Mouse (Mus musculus): ENCODE results near the gene Tenm3. TPM values are rescaled to one million over a fixed set of nuclear protein-coding genes. Genes with fewer than 3 reads are reported as not detected.

Gene Tenm3
- total RNA-seq, 1 experiment from 2014 or later = not detected

DNA sequence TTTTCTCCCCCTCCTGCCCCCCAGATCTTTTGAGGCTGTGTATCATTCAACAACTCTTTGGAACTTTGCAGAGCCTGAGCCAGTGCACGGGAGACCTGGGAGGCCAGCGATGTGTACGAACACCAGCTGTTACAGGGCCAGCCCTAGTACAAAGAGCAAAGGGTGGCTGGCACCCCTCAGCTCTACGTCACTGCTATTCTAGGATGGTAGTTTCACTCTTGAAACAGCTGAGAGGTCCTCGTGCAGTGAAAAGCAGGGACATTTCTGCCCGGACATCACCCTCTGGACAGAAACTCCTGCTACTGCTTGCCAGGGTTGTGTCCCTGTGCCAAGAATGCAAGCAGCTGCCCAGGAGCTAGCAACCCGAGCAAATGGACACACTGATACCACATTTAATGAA is 88.3 kb downstream of the Tenm3 start:
- ATAC-seq (ENCODE audit: extremely low read depth, insufficient number of reproducible peaks, low FRiP score, poor library complexity, severe bottlenecking) = no peak

DNA sequence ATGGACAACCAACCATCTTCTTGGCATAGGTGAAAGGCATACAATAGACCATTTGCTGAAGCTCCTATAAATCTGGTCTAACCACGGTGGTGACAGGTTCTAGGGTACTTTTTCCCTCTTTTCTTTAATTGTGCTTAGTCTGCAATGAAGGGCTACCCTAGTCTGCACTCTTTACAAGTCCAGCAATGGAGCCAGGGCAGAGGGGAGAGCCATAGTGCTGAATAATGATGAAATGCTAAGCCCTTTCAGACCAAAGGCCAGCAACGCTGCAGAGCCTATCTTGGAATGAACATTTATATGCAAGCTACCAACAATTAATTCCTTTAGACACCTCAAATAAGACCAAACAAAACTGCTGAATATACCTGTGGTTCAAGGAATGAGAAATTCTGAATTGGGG is 88.8 kb downstream of the Tenm3 start:
- no peak for ATAC-seq (ENCODE audit: extremely low read depth, insufficient number of reproducible peaks, low FRiP score, poor library complexity, severe bottlenecking)

DNA sequence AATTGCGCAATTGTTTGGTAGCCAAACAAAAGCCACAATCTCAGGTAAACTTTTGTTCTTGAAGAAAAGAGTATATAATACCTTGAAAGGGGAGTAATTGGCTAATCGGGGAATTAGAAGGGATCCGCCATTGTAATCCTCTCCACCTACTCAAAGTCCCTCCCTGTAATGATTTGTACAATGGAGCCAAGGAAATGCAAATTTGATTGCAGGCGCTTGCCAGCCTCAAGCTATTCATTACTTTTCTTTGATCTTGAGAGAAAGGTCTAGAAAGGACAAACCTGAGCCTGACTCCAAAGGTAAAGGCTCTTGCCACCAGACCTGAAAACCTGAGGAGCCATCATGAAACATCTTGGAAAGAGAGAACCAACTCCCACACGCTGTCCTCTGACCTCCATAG is 91.8 kb downstream of the Tenm3 start:
- ATAC-seq (ENCODE audit: extremely low read depth, insufficient number of reproducible peaks, low FRiP score, poor library complexity, severe bottlenecking) = no peak

DNA sequence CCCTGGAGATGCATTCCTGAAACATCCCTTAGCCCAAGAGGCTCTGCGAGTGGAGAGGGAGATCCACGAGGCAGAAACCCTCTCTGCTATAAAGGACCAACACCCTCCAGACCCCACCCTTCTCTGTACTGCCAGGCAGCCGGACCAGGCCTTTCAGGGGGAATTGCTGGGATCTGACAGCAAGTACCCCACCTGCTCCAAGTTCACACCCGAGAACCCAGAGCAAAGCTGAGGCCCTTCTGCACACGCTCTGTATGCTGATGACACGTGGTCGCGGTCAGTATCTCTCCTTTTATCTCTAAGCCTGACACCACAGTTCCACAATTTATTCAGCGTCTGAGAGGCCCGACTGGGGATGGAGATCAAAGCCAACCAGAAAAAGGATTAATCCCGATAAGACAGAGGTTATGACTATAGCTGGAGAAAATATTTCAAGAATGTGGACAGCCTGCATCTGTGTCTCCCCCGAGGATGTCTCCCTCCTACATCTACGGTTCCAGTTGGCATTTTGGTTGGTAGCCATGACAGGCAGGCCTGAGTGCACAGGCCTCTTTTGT is 95.2 kb downstream of the Tenm3 start:
- ATAC-seq (ENCODE audit: extremely low read depth, insufficient number of reproducible peaks, low FRiP score, poor library complexity, severe bottlenecking) = no peak

DNA sequence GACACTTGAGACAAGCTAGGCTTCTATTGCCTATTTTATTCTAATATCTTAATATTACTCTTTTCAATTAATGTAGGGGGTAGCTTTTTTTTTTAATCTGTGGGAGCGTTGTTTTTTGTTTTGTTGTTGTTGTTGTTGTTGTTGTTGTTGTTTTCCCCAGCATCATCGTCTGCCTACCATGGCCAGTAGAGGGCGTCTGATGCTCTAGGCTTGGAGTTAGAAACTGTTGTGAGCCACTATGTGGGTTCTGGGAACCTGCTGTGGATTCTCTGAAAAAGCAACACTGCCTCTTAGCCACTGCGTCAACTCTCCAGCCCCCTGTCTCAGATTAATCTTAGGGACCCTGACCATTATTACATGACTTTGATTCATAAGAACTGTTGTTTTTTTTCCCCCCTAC is 99.8 kb downstream of the Tenm3 start:
- ATAC-seq (ENCODE audit: extremely low read depth, insufficient number of reproducible peaks, low FRiP score, poor library complexity, severe bottlenecking) = no peak

DNA sequence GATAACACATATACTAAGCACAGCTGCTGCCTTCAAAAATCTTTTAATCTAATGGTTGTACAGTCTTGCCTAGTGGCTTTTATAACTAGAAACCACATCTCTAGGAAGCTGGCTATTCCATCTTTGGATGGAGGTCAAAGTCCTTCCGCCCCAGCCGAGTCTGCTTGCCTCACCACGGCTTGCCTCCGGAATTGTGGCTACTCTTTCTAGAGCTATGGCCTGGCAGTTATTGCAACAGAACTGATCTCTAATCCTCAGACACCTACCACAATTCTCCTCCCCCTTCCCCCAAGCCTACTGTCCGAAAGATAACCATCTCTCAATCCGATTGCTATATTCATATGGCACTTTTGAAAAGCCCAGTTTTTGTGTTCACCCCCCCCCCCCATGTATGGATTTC is 101.0 kb downstream of the Tenm3 start:
- no peak for ATAC-seq (ENCODE audit: extremely low read depth, insufficient number of reproducible peaks, low FRiP score, poor library complexity, severe bottlenecking)

DNA sequence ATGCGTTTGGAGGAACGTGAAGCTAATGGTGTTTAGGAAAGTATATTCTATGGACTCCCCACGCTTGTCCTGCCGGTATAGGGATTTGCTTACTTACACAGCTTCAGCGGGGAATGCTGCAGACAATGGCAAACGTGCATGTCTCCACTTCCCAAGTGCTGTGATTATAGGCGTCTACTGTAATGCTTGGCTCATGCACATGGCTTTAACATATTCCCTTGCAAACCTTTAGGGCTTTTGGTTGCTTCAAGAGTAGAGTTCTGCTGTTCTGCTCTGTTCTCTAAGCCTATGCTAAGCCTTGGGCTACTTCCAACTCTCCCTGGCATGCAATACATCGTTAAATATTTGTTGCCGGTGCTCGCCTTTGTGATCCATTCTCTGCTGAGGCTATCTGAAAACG is 102.8 kb downstream of the Tenm3 start:
- ATAC-seq (ENCODE audit: extremely low read depth, insufficient number of reproducible peaks, low FRiP score, poor library complexity, severe bottlenecking) = no peak

DNA sequence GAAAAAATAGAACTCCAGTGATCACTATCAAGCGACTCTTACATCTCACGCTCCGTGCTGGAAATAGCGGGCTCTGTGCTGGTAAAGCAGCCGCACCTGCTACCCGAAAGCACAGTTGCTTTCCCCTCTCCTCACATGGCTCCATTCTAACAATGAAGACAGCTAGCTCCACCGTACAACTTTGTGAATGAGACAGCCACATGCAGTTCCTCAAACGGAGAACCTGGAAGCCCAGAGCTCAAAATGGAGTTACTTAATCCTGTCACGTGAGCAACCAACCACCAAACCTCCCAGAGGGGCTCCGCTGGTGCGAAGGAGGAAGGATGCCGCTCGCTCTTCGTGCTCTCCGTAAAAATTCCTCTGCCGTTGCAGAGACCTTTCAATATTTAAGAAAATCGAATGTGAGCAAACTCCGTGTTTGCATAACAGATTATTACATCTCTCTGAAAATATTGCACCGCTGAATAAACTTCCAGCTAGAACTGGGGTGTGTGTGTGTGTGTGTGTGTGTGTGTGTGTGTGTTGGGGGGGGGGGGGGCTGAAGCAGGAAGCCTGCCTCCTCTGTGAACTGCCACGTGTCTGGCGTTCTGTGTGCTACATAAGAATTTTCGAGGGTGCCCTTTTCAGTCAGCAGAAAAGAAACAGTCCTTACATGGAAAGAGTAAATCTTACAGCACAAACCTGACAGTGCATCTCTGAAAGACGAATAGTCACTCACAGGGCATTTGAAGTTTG is 103.4 kb downstream of the Tenm3 start:
- ATAC-seq (ENCODE audit: extremely low read depth, insufficient number of reproducible peaks, low FRiP score, poor library complexity, severe bottlenecking) = no peak

DNA sequence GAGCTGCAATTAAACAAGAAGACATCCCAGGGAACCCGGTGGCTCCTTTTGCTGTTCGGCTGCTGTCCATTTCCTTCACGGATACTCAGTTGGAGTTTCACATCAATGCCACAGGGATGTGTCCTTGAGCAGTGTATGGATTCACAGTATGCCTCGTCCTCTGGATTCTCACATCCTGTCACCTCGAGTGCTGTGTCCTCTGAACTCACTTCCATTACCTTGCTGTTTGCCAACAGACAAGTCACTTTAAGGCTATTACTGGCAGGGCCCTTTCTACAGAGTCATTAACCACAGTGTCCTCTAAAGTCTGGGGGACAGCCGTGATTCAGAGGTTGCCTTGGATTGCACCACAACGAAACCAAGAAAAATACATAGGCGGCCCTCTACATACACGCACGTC is 110.0 kb downstream of the Tenm3 start:
- no peak for ATAC-seq (ENCODE audit: extremely low read depth, insufficient number of reproducible peaks, low FRiP score, poor library complexity, severe bottlenecking)

DNA sequence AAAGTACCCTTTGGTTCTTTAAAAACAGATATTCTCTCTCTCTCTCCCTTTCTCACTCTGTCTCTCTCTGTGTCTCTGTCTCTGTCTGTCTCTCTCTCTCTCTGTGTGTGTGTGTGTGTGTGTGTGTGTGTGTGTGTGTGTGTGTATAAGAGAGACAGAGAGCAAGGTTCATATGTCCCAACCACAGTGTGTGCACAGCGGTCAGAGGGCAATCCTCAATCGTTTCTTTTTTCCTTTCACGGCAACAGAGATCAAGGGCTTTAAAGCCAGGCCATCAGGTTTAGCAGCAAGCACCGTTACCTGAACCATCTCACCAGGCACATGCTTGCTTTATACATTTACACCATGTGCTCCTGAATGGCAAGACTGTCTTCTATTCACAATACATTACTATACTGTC is 110.7 kb downstream of the Tenm3 start:
- ATAC-seq (ENCODE audit: extremely low read depth, insufficient number of reproducible peaks, low FRiP score, poor library complexity, severe bottlenecking) = no peak

DNA sequence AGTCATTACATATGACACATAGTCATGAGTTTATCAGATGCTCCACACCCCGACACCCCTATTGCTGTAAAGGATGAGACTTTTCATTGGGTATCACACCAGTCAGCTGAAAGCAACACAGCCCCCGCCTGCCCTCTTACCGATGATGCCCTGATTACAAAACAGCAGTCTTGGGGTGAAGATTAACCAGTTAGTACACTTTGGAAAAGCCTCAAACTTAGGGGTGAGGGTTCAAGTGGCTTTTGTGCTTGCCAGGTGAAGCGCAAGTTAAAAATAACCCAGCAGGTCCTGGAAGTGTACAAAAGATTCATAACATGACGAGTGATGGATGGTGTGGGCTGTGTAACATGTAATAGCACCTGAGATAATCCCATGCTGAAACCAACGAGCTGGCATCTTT is 113.0 kb downstream of the Tenm3 start:
- ATAC-seq (ENCODE audit: extremely low read depth, insufficient number of reproducible peaks, low FRiP score, poor library complexity, severe bottlenecking) = no peak

DNA sequence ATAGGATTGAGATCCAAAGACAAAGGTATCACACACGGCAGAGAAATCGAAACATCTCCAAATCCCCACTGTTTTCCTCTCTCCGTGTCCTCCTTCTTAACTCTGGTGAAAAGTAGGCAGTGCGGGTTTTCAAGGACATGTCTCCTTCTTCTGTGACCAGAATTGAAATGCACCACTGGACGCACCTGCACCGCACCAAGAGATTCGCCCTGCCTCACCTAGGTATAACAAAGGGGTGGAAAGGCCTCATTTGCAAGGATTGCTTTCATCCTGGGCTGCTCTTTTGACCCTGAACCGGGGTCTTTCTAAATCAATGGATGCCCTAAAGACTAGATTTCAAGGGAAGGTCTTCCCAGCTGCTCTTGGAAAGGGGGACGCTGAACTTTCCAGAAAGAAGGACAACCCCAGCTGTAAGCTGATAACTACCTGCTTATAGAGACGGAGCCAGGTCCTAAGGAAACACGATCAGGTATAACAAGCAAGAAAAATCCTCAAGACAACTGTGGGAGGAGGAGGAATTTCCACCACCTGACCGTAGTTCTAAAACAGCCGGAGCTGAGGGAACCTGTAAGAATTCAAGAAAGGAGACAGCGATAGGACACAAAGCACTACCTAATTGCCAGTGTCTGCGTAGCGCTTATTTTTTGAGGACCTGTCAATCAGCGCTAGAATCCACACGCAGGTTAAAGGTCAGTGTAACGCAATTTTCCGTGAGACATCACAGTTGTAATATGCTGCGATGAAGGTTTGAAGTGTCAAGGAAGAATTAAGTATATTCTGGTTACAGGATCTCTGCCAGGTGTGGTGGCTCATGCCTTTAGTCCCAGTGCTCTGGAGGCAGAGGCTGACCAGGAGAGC is 114.7 kb downstream of the Tenm3 start:
- ATAC-seq (ENCODE audit: extremely low read depth, insufficient number of reproducible peaks, low FRiP score, poor library complexity, severe bottlenecking) = no peak

DNA sequence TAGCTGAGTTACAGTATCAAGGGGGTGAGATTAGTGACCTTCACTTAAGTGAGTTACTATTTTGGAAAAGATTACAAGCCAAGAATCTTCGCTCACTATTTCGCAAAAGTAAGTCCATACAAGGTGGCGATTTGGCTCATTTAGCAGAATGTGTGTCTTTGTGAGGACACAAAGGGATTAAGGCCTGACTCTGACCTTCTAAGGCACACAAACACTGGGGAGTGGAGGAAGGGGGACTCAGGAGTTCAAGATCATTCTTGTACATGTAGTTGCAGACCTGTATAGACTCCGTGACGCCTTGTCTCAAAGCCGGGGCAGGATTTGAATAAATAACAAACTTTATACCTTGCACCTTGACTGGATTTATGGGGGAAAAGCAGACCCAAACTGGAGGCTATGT is 115.7 kb downstream of the Tenm3 start:
- no peak for ATAC-seq (ENCODE audit: extremely low read depth, insufficient number of reproducible peaks, low FRiP score, poor library complexity, severe bottlenecking)

DNA sequence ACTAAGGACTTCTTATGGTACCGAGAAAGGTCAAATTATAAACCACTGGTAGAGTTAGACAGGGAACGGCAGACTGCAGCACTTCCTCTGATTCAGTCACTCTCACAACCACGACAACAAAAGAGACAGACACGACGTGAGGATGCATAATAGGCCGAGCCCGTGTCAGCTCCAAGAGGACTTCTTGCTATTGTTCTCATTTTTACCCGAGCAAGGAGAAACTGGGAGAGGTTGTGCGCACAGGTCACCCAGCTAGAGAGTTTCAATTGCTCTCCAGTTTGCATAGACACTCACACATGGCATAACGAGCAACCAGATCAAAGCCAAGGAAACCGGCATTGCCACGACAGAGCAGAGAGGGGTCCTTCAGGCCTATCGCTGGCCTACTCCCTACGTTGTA is 121.0 kb downstream of the Tenm3 start:
- no peak for ATAC-seq (ENCODE audit: extremely low read depth, insufficient number of reproducible peaks, low FRiP score, poor library complexity, severe bottlenecking)

DNA sequence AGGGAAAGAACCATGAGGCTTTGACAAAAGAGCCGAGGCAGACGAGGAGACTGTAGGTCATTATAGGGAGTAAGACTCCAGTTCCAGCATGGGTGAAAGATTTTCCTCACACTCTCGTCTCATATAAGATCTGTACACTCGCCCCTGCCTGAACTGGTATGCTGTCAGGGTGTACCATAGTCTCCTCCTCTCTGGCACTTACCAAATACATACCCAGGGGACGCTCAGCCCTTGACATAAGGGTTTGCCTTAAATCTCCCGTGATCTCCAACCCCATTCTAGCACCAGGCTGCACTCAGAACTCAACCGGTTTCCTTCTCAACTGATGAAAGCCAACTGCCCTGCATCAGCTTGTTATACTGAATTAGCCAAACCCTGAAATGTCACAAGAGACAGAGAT is 121.4 kb downstream of the Tenm3 start:
- no peak for ATAC-seq (ENCODE audit: extremely low read depth, insufficient number of reproducible peaks, low FRiP score, poor library complexity, severe bottlenecking)

DNA sequence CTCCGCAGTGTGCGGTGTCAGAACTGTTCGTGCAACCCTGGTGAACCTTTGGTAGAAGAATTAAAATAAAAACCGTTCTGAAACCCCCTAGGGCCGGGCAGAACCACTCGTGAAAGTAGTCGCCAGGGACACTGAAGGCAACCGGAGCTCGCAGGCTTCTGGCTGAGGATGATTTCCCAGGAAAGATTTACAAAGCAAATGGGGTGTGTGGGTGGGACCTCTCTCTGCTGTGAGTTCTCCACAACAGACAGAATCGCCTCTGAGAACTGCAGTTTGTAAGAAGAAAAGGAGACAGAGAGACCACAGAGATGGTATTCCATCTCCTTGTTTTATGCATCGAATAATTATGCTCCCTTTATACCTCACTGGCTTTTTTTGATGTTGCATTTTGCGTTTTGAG is 122.4 kb downstream of the Tenm3 start:
- ATAC-seq (ENCODE audit: extremely low read depth, insufficient number of reproducible peaks, low FRiP score, poor library complexity, severe bottlenecking) = no peak

DNA sequence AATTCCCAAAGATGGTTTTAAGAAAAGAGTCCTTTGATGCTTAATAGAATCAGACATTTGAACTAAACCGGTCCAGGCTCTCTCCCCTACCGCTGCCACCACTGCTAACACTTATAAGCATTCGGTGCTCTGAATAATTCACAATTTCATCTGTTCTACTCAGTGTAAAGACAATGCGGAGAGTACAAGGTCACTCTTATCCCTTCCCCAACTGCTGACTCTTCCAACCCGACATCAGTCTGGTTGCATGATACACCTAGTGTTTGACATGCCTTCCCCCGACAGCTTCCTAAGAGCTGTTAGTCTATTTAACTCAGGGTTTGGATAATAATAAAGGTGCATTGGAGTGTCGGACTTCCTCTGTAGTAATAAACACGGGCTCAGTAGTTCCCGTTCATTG is 128.1 kb downstream of the Tenm3 start:
- no peak for ATAC-seq (ENCODE audit: extremely low read depth, insufficient number of reproducible peaks, low FRiP score, poor library complexity, severe bottlenecking)

DNA sequence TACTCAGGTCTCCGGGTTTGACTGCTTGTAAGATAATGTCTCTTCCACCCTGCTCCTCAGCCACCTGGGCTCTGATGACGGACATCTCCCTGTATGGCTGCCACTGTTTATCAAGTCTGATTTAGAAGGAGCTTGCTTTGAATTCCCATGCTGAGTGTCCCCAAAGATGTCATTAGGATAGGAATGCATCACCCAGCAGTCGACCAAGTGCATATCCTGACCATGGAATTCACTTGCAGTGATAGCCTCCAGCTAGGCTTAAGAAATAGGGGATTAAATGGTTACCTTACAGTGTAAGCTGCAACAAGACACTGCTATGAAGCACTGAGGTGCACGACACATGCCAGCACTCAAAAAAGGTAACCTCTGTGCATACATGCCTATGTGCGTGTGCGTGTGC is 137.1 kb downstream of the Tenm3 start:
- no peak for ATAC-seq (ENCODE audit: extremely low read depth, insufficient number of reproducible peaks, low FRiP score, poor library complexity, severe bottlenecking)

DNA sequence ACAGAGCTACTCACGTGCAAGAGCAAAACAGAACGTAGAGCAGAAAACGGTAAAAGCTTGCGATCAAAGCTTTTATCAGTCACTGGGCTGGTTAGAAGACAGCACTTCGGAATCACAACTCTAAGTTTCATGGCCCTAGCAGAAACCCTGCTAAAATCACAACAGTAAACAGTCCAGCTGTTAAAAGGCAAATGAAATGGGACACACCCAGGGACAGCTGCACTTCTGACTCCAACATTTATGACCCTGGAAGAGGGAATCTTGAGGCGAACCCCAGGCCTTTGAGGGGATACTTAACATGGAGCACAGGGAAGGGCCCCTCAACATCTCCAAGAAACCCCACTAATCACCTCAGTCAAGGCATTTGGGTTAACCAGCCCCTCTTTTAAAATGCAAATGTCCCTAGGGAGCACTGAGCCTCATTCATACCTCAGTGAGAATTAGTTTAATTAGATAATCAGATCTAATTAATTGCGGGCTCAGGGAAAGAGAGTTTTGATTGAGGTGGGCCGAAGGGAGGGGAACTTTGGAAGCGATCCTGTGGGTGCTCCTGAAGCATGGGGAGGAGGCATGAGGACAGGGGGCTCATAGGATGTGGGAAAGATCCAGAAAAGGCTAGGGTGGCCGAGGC is 138.8 kb downstream of the Tenm3 start:
- ATAC-seq (ENCODE audit: extremely low read depth, insufficient number of reproducible peaks, low FRiP score, poor library complexity, severe bottlenecking) = no peak

DNA sequence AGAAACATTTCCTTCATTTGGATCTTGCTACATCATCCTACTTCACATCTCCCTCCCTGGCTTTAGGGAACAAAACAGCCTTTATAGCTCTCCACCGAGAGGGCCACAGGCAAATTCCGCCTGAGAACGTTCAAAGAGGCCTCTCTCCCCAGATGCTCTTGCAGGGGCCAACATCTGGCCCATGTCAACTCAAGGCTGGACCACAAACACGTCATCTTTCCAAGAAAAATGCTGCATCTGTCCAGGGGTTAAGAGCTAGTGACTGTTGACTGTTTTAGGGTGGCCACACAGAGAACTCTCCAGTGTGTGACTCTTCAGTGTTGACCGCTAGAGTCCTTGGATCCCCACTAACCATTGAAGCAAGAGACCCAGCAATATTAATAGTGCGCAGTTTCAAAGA is 139.3 kb downstream of the Tenm3 start:
- ATAC-seq (ENCODE audit: extremely low read depth, insufficient number of reproducible peaks, low FRiP score, poor library complexity, severe bottlenecking) = no peak
